Mouse (Mus musculus): Measurements from ENCODE around the gene Lman2l. TPM values are rescaled to one million over a fixed set of nuclear protein-coding genes. Genes with fewer than 3 reads are reported as not detected.

Lman2l gene
- total and polyA plus RNA-seq, 2 experiments from 2014 or later, result 8.2 to 22.3 TPM

DNA sequence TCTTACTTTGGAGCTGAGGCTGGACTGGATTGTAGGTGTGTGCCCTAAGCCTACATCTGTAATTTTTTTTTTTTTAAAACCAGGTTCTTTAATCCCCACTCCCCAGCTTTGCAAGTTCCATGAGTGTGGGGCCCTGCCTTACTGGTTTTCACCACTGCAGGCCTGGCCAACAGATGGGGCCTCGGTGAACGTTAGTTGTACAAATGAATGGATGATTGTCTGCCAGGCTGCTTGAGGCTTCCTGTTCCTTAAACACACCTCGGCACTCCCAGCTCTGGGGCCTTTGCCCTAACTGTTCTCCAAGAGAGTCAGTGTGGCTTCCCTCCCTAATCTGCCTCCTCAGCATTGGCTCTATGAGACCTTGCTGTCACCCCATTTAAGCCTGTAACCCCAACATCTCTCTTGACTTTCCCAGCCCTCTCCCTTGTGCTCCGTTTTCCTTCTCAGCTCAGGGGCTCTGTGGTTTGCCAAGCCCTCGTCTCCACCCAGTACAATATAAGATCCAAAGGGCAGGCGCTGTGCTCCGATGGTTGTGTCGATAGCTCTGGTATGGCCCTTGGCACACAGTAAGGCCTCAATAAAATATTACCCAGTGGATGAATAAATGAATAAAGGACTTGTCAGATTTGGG lies 30.5 kb upstream of the Lman2l start:
- Histone ChIP-seq H3K9ac (replicated peaks; ENCODE audit: low read depth, low read length) (no peak overlapping the region), H3K4me1 (ENCODE audit: control insufficient read depth, insufficient read depth) (peaks cover 39% of the 10 kb centered on the region), H3K27ac (ENCODE audit: low read depth) (no peak overlapping the region), H3K36me3 (replicated peaks; ENCODE audit: control insufficient read depth, insufficient read depth, low read length) (no peaks in the 10 kb centered on the region), H3K4me2 (ENCODE audit: low read depth, low read length) (peak overlapping the region; percentile 2; the same call in 1 of the 2 replicates), H3K27me3 (ENCODE audit: control insufficient read depth, insufficient read depth, low read length) (no peaks in the 10 kb centered on the region), H3K4me3 (ENCODE audit: low read depth, low read length) (no peak overlapping the region), H3K9me3 (replicated peaks; ENCODE audit: control insufficient read depth, low read length) (no peaks in the 10 kb centered on the region)
- TF ChIP-seq EP300 (IDR thresholded peaks at IDR 0.05; ENCODE audit: low read depth), result no peak
- TF ChIP-seq CTCF (IDR thresholded peaks at IDR 0.05; ENCODE audit: low read depth), result no peak
- ATAC-seq (ENCODE audit: insufficient read depth, low read depth) (no peak), DNase-seq (ENCODE audit: low spot score) (no peak)
- WGBS, result 58% methylated on average over 8 of the region's 8 CpGs

DNA sequence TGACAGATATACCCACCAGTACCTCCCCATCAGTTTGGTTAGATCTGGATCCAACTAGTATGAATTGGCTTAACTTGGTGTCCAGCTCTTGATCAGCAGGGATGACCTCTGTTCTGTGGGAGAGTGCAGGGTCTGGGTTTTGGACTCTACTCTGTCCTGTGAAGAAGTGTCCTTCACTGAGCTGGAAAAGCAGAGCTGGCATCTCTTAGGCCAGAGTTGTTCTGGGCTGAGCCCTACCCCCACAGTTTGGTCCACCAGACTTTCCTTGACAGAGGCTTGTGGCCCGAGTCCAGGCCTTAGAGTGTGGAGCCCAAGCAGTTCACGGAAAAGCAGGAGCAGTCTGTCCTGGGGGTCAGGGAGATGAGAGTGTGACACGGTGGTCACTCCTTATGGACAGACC lies 29.6 kb upstream of the Lman2l start:
- TF ChIP-seq CTCF (IDR thresholded peaks at IDR 0.05; ENCODE audit: low read depth), result no peak
- no peak for DNase-seq (ENCODE audit: low spot score)
- 62% methylated on average over 3 of the region's 3 CpGs for WGBS
- no peaks in the 10 kb centered on the region for H3K36me3 ChIP-seq (replicated peaks; ENCODE audit: control insufficient read depth, insufficient read depth, low read length)
- ATAC-seq (ENCODE audit: insufficient read depth, low read depth), result no peak
- peaks cover 39% of the 10 kb centered on the region for H3K4me1 ChIP-seq (ENCODE audit: control insufficient read depth, insufficient read depth)
- H3K9me3 ChIP-seq (replicated peaks; ENCODE audit: control insufficient read depth, low read length), result no peaks in the 10 kb centered on the region
- H3K27me3 ChIP-seq (ENCODE audit: control insufficient read depth, insufficient read depth, low read length), result no peaks in the 10 kb centered on the region
- H3K4me2 ChIP-seq (ENCODE audit: low read depth, low read length), result peak overlapping the region; percentile 89
- no peak overlapping the region for H3K4me3 ChIP-seq (ENCODE audit: low read depth, low read length)
- no peak overlapping the region for H3K9ac ChIP-seq (replicated peaks; ENCODE audit: low read depth, low read length)
- no peak overlapping the region for H3K27ac ChIP-seq (ENCODE audit: low read depth)

DNA sequence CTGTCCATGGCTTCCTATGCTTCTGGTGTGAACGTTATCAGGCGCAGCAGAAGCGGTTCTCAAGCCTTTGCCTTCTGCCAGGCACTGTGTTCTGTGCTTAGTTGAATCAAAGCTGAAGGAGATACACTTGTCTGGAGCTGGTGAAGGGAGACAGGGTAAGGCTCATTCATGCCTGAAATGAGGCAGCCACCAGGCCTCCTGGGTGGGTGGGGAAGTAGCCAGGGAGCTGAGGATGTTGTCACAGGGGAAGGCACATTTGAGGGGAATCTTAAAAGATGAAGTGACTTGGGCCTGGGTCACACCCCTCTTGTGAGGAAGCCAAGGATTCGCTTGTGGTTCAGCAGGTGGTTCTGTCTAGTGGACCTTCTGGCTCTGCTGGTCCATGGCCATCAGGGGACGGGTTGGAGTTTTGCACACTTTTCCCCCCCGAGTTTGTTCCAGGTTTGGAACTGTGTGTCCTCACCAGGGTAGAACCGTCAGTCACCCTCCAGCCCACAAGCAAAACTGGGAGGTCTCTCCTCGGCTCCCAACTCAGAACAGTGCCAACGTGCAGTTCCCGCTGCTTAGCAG lies 28.2 kb upstream of the Lman2l start:
- Histone ChIP-seq H3K27ac (ENCODE audit: low read depth) (no peak overlapping the region), H3K27me3 (ENCODE audit: control insufficient read depth, insufficient read depth, low read length) (no peaks in the 10 kb centered on the region), H3K4me1 (ENCODE audit: control insufficient read depth, insufficient read depth) (peaks cover 39% of the 10 kb centered on the region), H3K4me3 (ENCODE audit: low read depth, low read length) (no peak overlapping the region), H3K9ac (replicated peaks; ENCODE audit: low read depth, low read length) (no peak overlapping the region), H3K9me3 (replicated peaks; ENCODE audit: control insufficient read depth, low read length) (no peaks in the 10 kb centered on the region), H3K4me2 (ENCODE audit: low read depth, low read length) (peak overlapping the region; percentile 89), H3K36me3 (replicated peaks; ENCODE audit: control insufficient read depth, insufficient read depth, low read length) (no peaks in the 10 kb centered on the region)
- ATAC-seq (ENCODE audit: insufficient read depth, low read depth) (no peak), DNase-seq (ENCODE audit: low spot score) (no peak)
- TF ChIP-seq EP300 (IDR thresholded peaks at IDR 0.05; ENCODE audit: low read depth) (no peak), CTCF (IDR thresholded peaks at IDR 0.05; ENCODE audit: low read depth) (no peak)
- 59% methylated on average over 10 of the region's 10 CpGs for WGBS

DNA sequence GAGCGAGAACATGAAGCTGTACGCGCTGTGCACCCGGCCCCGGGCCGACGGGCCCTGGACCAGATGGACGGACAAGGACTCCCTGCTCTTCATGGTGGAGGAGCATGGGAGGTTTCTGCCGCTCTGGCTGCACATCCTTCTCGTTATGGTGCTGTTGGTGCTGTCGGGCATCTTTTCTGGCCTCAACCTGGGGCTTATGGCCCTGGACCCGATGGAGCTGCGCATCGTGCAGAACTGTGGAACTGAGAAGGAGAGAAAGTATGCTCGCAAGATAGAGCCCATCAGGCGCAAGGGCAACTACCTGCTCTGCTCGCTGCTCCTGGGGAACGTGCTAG lies 27.0 kb upstream of the Lman2l start:
- peaks cover 39% of the 10 kb centered on the region for H3K4me1 ChIP-seq (ENCODE audit: control insufficient read depth, insufficient read depth)
- H3K9ac ChIP-seq (replicated peaks; ENCODE audit: low read depth, low read length), result peak overlapping the region; percentile 73
- peak overlapping the region; percentile 71 for H3K4me3 ChIP-seq (ENCODE audit: low read depth, low read length)
- no peaks in the 10 kb centered on the region for H3K36me3 ChIP-seq (replicated peaks; ENCODE audit: control insufficient read depth, insufficient read depth, low read length)
- H3K9me3 ChIP-seq (replicated peaks; ENCODE audit: control insufficient read depth, low read length), result no peaks in the 10 kb centered on the region
- TF ChIP-seq CTCF (IDR thresholded peaks at IDR 0.05; ENCODE audit: low read depth), result no peak
- TF ChIP-seq EP300 (IDR thresholded peaks at IDR 0.05; ENCODE audit: low read depth), result no peak
- WGBS, result 16% methylated on average over 18 of the region's 18 CpGs
- DNase-seq (ENCODE audit: low spot score) (no peak), ATAC-seq (ENCODE audit: insufficient read depth, low read depth) (no peak)
- no peak overlapping the region for H3K27ac ChIP-seq (ENCODE audit: low read depth)
- H3K4me2 ChIP-seq (ENCODE audit: low read depth, low read length), result peak overlapping the region; percentile 89
- H3K27me3 ChIP-seq (ENCODE audit: control insufficient read depth, insufficient read depth, low read length), result no peaks in the 10 kb centered on the region

DNA sequence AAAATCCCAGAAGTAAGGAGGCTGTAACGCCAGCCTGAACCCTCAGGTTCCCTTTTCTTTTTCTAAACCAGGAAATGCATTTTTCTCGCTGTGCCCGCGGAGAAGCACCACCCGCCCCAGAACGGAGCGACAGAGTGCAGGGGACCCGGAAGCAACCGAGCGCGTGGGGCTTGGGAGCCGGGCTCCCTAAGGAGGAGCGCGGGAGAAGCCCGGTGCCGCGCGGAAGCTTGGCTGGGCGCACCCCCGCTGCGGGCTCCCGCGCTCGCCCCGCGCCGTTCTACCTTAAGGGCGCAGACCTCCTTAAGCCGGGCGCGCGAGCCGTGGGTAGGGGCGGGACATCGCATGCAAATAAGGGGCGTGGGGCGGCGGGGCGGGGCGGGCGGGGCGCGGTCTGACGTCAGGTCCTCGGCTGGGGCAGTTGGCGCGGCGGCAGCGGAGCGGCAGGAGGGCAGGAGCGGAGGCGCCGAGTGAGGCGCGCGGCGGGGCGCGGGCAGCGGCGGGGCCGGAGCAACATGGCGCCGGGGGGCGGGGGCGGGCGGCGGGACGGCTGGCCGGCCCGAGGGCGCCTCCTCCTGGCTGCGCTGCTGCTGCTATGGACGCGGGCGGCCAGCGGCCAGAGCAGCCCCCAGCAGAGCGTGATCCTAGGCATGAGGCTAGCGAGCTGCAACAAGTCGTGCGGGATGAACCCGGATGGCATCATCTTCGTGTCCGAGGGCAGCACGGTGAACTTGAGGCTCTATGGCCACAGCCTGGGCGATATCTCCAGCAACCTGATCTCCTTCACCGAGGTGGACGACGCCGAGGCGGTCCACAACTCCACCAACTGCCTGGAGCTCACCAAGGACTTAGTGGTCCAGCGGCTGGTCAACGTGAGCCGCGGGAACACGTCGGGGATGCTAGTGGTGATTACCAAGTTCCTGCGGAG lies 26.4 kb upstream of the Lman2l start, which contains the start of gene Cnnm4:
Cnnm4 (plus strand) TSS at position 440 of the 925 bp plus-strand sequence.
- TF ChIP-seq CTCF (IDR thresholded peaks at IDR 0.05; ENCODE audit: low read depth) (peak; percentile 36), EP300 (IDR thresholded peaks at IDR 0.05; ENCODE audit: low read depth) (0 out of 2 replicates have a peak, but pooled peaks have one; percentile 31)
- H3K27ac ChIP-seq (ENCODE audit: low read depth), result peak within 1 kb of the TSS; percentile 81
- peak within 1 kb of the TSS; percentile 89 for H3K4me2 ChIP-seq (ENCODE audit: low read depth, low read length)
- DNase-seq (ENCODE audit: low spot score), result peak; percentile 81
- ATAC-seq (ENCODE audit: insufficient read depth, low read depth), result peak; percentile 94
- peak within 1 kb of the TSS; percentile 71 for H3K4me3 ChIP-seq (ENCODE audit: low read depth, low read length)
- no peaks in the 10 kb centered on the region for H3K9me3 ChIP-seq (replicated peaks; ENCODE audit: control insufficient read depth, low read length)
- H3K36me3 ChIP-seq (replicated peaks; ENCODE audit: control insufficient read depth, insufficient read depth, low read length), result no peaks in the 10 kb centered on the region
- H3K4me1 ChIP-seq (ENCODE audit: control insufficient read depth, insufficient read depth), result peaks cover 39% of the 10 kb centered on the region
- H3K9ac ChIP-seq (replicated peaks; ENCODE audit: low read depth, low read length), result peak within 1 kb of the TSS; percentile 73
- under 1% methylated on average over 69 of the region's 98 CpGs for WGBS
- no peaks in the 10 kb centered on the region for H3K27me3 ChIP-seq (ENCODE audit: control insufficient read depth, insufficient read depth, low read length)

All from heart, postnatal 0 days (tissue).